Mouse (Mus musculus) embryonic facial prominence, embryonic 14.5 days (tissue): ENCODE measurements around the gene Vps8. TPM values are rescaled to one million over a fixed set of nuclear protein-coding genes. Genes with fewer than 3 reads are reported as not detected.
A peak's percentile ranks its signal among the peaks of the same experiment; 100 is the strongest.

Experiments
- ATAC-seq: fragments of 200-750 bp; cut with Nextera tagmentation; 2 replicates; pipeline ENCODE4 v1.8.0; 2017; ENCODE audit warnings: low read depth, moderate number of reproducible peaks, moderate TSS enrichment
- DNase-seq: peaks from one replicate; pipeline ENCODE4 v3.0.0-alpha.2; 2015; ENCODE audit warnings: low spot score
- H3K27ac ChIP-seq: fragments of 300-500 bp; sonication (generic); replicated peaks from 2 replicates; pipeline ENCODE4 v1.5.1; 2014; ENCODE audit warnings: low read depth, mild to moderate bottlenecking, low read length, moderate library complexity
- H3K27me3 ChIP-seq: fragments of 300-500 bp; sonication (generic); replicated peaks from 2 replicates; pipeline ENCODE4 v1.6.1; 2014; ENCODE audit warnings: low read length; ENCODE audit not compliant: control insufficient read depth, insufficient read depth
- H3K36me3 ChIP-seq: fragments of 300-500 bp; sonication (generic); 2 replicates; pipeline ENCODE4 v1.6.1; 2014; ENCODE audit warnings: low read length, mixed read lengths; ENCODE audit not compliant: control insufficient read depth, insufficient read depth
- H3K4me1 ChIP-seq: fragments of 300-500 bp; sonication (generic); 2 replicates; pipeline ENCODE4 v1.6.1; 2014; ENCODE audit warnings: antibody characterized with exemption, low read length; ENCODE audit not compliant: control insufficient read depth, insufficient read depth
- H3K4me2 ChIP-seq: fragments of 300-500 bp; sonication (generic); 2 replicates; pipeline ENCODE4 v1.6.1; 2014; ENCODE audit warnings: low read depth, mild to moderate bottlenecking, low read length, moderate library complexity, mixed read lengths
- H3K4me3 ChIP-seq: fragments of 300-500 bp; sonication (generic); 2 replicates; pipeline ENCODE4 v1.5.1; 2014; ENCODE audit warnings: low read depth, mild to moderate bottlenecking, low read length
- H3K9ac ChIP-seq: fragments of 300-500 bp; sonication (generic); 2 replicates; pipeline ENCODE4 v1.6.1; 2014; ENCODE audit warnings: low read depth, mild to moderate bottlenecking, low read length, moderate library complexity, mixed read lengths
- H3K9me3 ChIP-seq: fragments of 300-500 bp; sonication (generic); 2 replicates; pipeline ENCODE4 v1.6.1; 2016; ENCODE audit warnings: low read length; ENCODE audit not compliant: control insufficient read depth
- WGBS: fragments of 180-500 bp; shearing (Covaris S2); extraction: QIAGEN DNeasy Blood & Tissue Kit; methylation state at CpG from one replicate; pipeline ENCODE4 v1.1.7; 2014; 5-methylcytosine and 5-hydroxymethylcytosine counted together
- polyA plus RNA-seq: library from polyadenylated mRNA; unstranded; fragments of >200 nt; fragmentation: Nextera tagmentation; extraction: Ambion mirVana; gene quantifications from 2 replicates; pipeline ENCODE4 v1.2.1, GENCODE M21; 2014

Gene Vps8
- polyA plus RNA-seq, 1 experiment from 2014 or later: 18.0 TPM

DNA sequence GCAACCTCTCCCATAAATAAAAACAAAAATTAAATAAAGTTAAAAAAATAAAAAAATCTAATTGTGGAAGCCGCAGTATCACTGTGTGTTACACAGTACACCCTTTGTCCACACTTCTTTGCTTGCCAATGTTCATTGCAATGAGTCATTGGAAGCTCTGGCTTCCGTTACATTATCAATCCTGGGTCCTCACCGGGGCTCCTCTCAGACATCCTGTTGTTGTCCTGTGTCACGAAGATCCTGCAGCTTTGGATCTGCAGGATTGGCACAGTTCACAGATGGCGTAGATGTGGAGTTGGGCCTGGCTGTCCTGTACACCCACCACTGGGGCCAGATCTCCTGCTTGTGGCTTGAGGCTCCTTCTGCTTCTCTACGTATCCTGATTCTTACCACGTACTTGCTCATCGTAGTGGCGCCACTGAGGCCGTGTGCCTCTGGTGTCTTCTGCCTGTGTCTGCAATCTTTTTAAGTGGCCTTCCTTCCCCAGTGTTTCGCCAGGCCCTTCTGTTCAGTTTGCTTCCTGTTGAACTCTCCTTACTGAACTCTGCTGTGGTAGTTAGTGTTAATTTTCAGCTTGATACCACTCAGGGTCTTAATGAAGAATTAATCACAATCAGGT is 214.4 kb downstream of the Vps8 start:
- Histone ChIP-seq H3K27me3 (no peaks in the 10 kb centered on the region), H3K9ac (no peak overlapping the region), H3K36me3 (no peaks in the 10 kb centered on the region), H3K27ac (no peak overlapping the region), H3K9me3 (no peaks in the 10 kb centered on the region), H3K4me1 (no peaks in the 10 kb centered on the region), H3K4me2 (no peak overlapping the region), H3K4me3 (no peak overlapping the region)
- no peak for DNase-seq
- WGBS: 83% methylated on average over 11 of the region's 11 CpGs
- no peak for ATAC-seq

DNA sequence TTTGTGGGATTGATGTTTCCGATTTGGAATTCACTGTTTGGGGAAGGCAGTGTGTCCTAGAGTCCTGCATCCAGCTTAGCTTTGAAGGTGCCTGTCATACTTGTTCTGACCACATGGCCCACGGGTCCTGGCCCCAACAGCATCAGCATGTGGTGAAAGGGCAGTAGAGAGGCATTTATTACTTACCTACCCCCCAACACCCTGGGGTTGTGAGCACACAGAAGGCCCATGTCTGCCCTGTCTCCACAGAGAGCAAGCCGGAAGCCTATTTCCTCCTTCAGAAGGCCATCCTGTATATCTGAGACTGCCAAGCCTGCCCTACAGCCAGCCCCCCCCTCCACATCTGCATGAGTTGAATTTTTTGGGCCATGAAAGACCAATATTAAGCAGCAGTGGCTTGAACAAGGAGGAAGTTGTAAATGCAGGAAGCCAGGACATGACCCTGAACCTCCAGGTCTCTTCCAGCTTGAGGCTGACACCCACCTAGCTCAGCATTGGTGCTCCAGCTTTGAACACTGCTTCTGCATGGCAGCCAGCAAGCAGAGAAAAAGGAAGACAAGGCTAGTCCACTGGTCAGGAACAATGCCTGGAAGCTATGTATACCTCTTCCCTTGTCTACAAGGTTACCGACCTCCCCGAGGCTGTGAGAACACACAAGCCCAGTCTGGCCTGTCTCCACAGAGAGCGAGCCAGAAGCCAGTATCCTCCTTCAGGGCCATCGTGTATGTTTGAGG is 218.0 kb downstream of the Vps8 start:
- ATAC-seq (no peak), DNase-seq (no peak)
- Histone ChIP-seq H3K27me3 (no peaks in the 10 kb centered on the region), H3K4me3 (no peak overlapping the region), H3K9ac (no peak overlapping the region), H3K9me3 (no peaks in the 10 kb centered on the region), H3K4me1 (peaks cover 10% of the 10 kb centered on the region), H3K36me3 (no peaks in the 10 kb centered on the region), H3K4me2 (no peak overlapping the region), H3K27ac (no peak overlapping the region)
- WGBS: 79% methylated on average over 7 of the region's 7 CpGs

DNA sequence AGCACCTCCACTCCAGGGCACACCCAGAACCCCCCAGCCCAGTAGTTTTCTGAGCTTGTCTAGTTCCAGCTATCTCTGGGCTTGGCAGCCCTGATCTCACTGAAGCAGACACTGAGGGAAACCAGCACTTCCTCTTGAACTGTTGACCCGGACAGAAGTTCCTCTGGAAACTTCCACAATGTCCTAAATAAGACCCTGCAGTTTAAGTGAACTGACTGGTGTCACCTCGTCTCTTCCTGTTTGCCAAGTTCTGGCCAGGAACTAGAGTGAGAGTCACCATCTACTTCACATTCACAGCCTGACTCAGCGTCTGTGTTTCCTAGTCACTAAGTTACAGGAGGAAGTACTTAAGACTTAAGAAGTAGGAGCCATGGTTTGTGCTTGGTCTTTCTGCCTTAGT is 219.0 kb downstream of the Vps8 start:
- Histone ChIP-seq H3K4me3 (no peak overlapping the region), H3K9ac (no peak overlapping the region), H3K4me2 (no peak overlapping the region), H3K9me3 (no peaks in the 10 kb centered on the region), H3K27me3 (no peaks in the 10 kb centered on the region), H3K36me3 (peaks cover under 1% of the 10 kb centered on the region; the same call in 1 of the 2 replicates), H3K4me1 (peaks cover 10% of the 10 kb centered on the region), H3K27ac (no peak overlapping the region)
- WGBS: 80% methylated on average over 3 of the region's 3 CpGs
- DNase-seq (peak; percentile 28), ATAC-seq (no peak)

DNA sequence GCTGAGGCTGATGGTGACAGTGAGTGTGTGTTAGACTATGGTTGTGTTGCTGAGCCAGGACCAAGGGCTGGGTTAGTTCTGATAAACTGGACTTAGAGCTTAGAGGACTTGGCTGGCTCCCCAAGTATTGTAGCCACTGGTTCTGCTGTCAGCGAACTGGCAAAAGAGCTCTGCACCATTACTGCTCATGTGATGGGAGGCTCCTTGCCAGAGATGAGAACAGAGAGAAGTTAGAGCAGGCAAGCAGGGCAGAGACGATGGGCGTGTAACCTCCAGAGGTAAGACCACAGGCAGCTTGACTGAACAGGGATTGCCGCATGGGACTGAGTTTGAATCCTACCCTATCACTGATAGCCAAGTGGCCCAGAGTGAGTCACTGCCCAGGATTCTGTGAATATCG is 220.0 kb downstream of the Vps8 start:
- WGBS: 89% methylated on average over 4 of the region's 5 CpGs
- H3K9ac ChIP-seq: no peak overlapping the region
- no peaks in the 10 kb centered on the region for H3K9me3 ChIP-seq
- ATAC-seq: no peak
- no peak overlapping the region for H3K4me2 ChIP-seq
- H3K4me3 ChIP-seq: no peak overlapping the region
- H3K4me1 ChIP-seq: peaks cover 10% of the 10 kb centered on the region
- no peak overlapping the region for H3K27ac ChIP-seq
- no peak for DNase-seq
- peaks cover 8% of the 10 kb centered on the region; the same call in 1 of the 2 replicates for H3K36me3 ChIP-seq
- H3K27me3 ChIP-seq: no peaks in the 10 kb centered on the region

DNA sequence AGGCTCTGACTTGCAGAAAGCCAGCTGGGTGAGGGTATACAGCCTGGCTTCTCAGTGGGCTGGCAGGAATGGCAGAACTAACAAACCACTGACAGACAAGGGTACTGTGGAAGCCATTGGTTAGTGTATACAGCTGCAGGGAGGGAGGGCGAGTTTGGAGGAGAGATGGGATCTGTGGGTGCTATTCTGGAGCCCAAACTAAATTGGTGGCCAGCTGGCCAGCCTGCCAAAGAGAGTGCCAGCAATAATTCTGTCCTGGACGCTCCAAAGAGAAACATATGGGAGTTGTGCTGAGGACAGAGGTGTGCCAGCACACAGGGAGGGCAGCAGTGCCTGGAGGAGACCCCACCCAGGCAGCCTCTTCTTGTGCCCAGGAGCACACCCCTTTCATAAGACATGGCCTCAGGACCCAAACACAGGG is 220.7 kb downstream of the Vps8 start:
- Histone ChIP-seq H3K9ac (peak overlapping the region; percentile 39), H3K4me2 (peak overlapping the region; percentile 16; the same call in 1 of the 2 replicates), H3K9me3 (no peaks in the 10 kb centered on the region), H3K27ac (peak overlapping the region; percentile 65), H3K4me1 (peaks cover 10% of the 10 kb centered on the region), H3K27me3 (no peaks in the 10 kb centered on the region), H3K4me3 (no peak overlapping the region), H3K36me3 (peaks cover 13% of the 10 kb centered on the region)
- ATAC-seq: no peak; the same call in 1 of the 2 replicates
- DNase-seq: no peak
- WGBS: 65% methylated on average over 2 of the region's 2 CpGs

DNA sequence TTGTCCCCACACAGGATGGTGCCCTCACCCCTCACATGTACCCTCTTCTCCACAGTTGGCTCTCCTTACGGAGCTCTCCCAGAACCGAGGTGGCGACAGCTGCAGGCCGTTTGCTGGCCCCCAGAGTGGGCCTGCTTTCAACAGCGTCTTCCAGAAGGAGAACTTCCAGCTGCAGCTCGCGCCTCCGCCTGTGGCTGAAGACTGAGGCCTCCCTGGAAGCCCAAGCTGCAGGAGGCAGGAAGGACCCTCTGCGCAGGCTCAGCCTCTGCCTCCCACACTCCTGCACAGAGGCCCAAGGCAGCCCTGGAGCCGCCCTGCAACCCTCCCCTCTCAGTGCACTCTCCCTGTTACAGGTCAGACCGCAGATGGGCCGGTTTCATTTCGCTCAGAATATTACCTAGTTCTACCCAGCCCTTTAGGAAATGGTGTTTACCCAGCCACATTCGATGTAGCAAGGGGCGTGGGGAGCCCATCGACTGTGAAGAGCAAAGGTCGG is 221.2 kb downstream of the Vps8 start:
- H3K9me3 ChIP-seq: no peaks in the 10 kb centered on the region
- H3K4me1 ChIP-seq: peaks cover 10% of the 10 kb centered on the region
- peak overlapping the region; percentile 39 for H3K9ac ChIP-seq
- DNase-seq (peak; percentile 74), ATAC-seq (peak; percentile 75)
- no peaks in the 10 kb centered on the region for H3K27me3 ChIP-seq
- H3K36me3 ChIP-seq: peaks cover 13% of the 10 kb centered on the region
- 25% methylated on average over 15 of the region's 17 CpGs for WGBS
- H3K4me3 ChIP-seq: no peak overlapping the region
- peak overlapping the region; percentile 65 for H3K27ac ChIP-seq
- H3K4me2 ChIP-seq: peak overlapping the region; percentile 16; the same call in 1 of the 2 replicates

DNA sequence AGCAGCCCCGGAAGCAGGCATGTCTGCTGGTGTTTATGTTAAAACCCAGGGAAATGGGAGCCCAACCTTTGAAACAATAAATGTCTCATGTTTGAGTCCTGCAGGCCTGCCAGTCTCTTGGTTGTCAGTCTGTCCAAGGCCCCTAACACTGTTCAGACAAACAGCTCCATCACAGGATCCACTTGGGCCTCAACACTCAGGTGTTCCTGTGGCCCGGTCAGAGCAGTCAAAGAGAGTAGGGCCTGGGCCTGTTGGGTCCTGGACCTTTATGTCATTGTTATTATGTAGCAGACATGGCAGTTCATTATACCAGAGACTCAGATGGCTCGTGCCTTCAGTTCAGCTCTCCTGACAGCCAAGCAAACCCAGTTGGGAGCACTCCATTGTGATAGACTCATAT is 221.7 kb downstream of the Vps8 start:
- ATAC-seq: no peak
- Histone ChIP-seq H3K9me3 (no peaks in the 10 kb centered on the region), H3K4me1 (peaks cover 10% of the 10 kb centered on the region), H3K27me3 (no peaks in the 10 kb centered on the region), H3K27ac (peak overlapping the region; percentile 65), H3K4me2 (0 out of 2 replicates have a peak overlapping the region, but pooled peaks have one; percentile 16), H3K9ac (no peak overlapping the region), H3K36me3 (peaks cover 13% of the 10 kb centered on the region), H3K4me3 (no peak overlapping the region)
- no peak for DNase-seq
- 71% methylated on average over 3 of the region's 3 CpGs for WGBS

DNA sequence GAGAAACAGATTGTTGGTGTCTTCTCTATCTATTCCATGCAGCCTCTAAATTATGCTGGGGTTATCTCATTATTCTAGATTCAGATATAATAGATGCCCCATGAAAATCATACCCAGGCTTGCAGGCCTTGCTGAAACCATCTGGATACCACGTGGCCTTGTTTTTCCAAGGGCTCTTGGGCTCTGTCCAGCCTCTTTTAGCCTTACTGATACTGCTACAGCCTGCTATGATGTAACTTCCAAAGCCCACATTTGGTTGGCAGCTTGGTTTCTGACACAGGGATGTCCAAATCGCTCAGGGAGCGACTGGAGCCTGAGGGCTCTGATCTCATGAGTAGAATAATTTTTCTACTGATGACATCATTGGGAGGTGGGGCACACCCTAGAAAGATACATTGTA is 223.0 kb downstream of the Vps8 start:
- H3K36me3 ChIP-seq: peaks cover 13% of the 10 kb centered on the region
- H3K9ac ChIP-seq: no peak overlapping the region
- H3K27ac ChIP-seq: no peak overlapping the region
- no peak for DNase-seq
- H3K4me1 ChIP-seq: peaks cover 10% of the 10 kb centered on the region
- H3K27me3 ChIP-seq: no peaks in the 10 kb centered on the region
- H3K9me3 ChIP-seq: no peaks in the 10 kb centered on the region
- 60% methylated on average over 3 of the region's 3 CpGs for WGBS
- no peak overlapping the region for H3K4me3 ChIP-seq
- ATAC-seq: no peak
- no peak overlapping the region for H3K4me2 ChIP-seq
